Mouse (Mus musculus) forelimb bud, embryonic 11.5 days (tissue): ENCODE data around the gene Orc6.

ENCODE experiments used
- DNase-seq: peaks from one replicate; pipeline ENCODE4 v3.0.0-alpha.2; 2012; ENCODE audit warnings: low read depth, low spot score

Orc6 gene

GRCm38 (mm10) chr8:85299434-85300077, at the start of gene Orc6, which contains the start of gene Vps35:
Orc6 (plus strand) TSS chr8:85299632.
Vps35 (minus strand) TSS chr8:85299802.
- peak; percentile 96 for DNase-seq

GRCm38 (mm10) chr8:85286846-85287245, 12.6 kb upstream of the Orc6 start:
- DNase-seq: no peak

- peak; percentile 10 for DNase-seq
Observed at GRCm38 (mm10) chr8:85298600-85299433, 615 bp upstream of the Orc6 start.

GRCm38 (mm10) chr8:85301941-85302340, 2.5 kb downstream of the Orc6 start:
- no peak for DNase-seq

GRCm38 (mm10) chr8:85302931-85303330, 3.5 kb downstream of the Orc6 start:
- DNase-seq: no peak

- DNase-seq: no peak
Observed at GRCm38 (mm10) chr8:85303531-85303930, 4.1 kb downstream of the Orc6 start.

- DNase-seq: no peak
Observed at GRCm38 (mm10) chr8:85308564-85308963, 9.1 kb downstream of the Orc6 start.

GRCm38 (mm10) chr8:85311743-85312142, 12.3 kb downstream of the Orc6 start:
- peak; percentile 10 for DNase-seq

- DNase-seq: no peak
Observed at GRCm38 (mm10) chr8:85313036-85313435, 13.6 kb downstream of the Orc6 start.

- DNase-seq: no peak
Observed at GRCm38 (mm10) chr8:85318534-85318933, 19.1 kb downstream of the Orc6 start.

- DNase-seq: no peak
Observed at GRCm38 (mm10) chr8:85321981-85322380, 22.5 kb downstream of the Orc6 start.

GRCm38 (mm10) chr8:85323084-85323483, 23.7 kb downstream of the Orc6 start:
- DNase-seq: no peak

- DNase-seq: no peak
Observed at GRCm38 (mm10) chr8:85327036-85327435, 27.6 kb downstream of the Orc6 start.

GRCm38 (mm10) chr8:85329506-85329905, 30.1 kb downstream of the Orc6 start:
- no peak for DNase-seq

- DNase-seq: no peak
Observed at GRCm38 (mm10) chr8:85335105-85335504, 35.7 kb downstream of the Orc6 start.

- no peak for DNase-seq
Observed at GRCm38 (mm10) chr8:85336211-85336933, 36.9 kb downstream of the Orc6 start.

GRCm38 (mm10) chr8:85337681-85338080, 38.2 kb downstream of the Orc6 start:
- DNase-seq: no peak

- DNase-seq: peak; percentile 13
Observed at GRCm38 (mm10) chr8:85339871-85340573, 40.6 kb downstream of the Orc6 start.

GRCm38 (mm10) chr8:85353287-85353686, 53.9 kb downstream of the Orc6 start:
- no peak for DNase-seq
